Mouse (Mus musculus): ENCODE measurements at regions not wholly inside any gene's neighbourhood (a gene's known extent, or its start where the extent isn't known, plus 50 kb on each side); places are given as distances from the start of the nearest gene placed in this dataset.

- Histone ChIP-seq H3K4me2 (ENCODE audit: low read depth, low read length, severe bottlenecking) (no peak overlapping the region), H3K4me3 (ENCODE audit: low read depth, low read length) (no peak overlapping the region), H3K27ac (ENCODE audit: low read depth, low read length) (no peak overlapping the region), H3K27me3 (ENCODE audit: control insufficient read depth, insufficient read depth, low read length) (no peaks in the 10 kb centered on the region), H3K9ac (ENCODE audit: low read length) (no peak overlapping the region), H3K9me3 (ENCODE audit: control insufficient read depth, low read length) (no peaks in the 10 kb centered on the region), H3K36me3 (ENCODE audit: control insufficient read depth, insufficient read depth, low read length) (no peaks in the 10 kb centered on the region), H3K4me1 (replicated peaks; ENCODE audit: control insufficient read depth, insufficient read depth, low read length) (no peaks in the 10 kb centered on the region)
- no peak for ATAC-seq (replicated peaks; ENCODE audit: low FRiP score)
- DNase-seq (ENCODE audit: low spot score), result no peak
- WGBS, result 88% methylated on average over 4 of the region's 4 CpGs
Observed at GRCm38 (mm10) chr2:17189169-17189568, 542.1 kb downstream of the Nebl start.

- Histone ChIP-seq H3K36me3 (ENCODE audit: control insufficient read depth, insufficient read depth, low read length) (no peaks in the 10 kb centered on the region), H3K27ac (ENCODE audit: low read depth, low read length) (no peak overlapping the region), H3K4me1 (replicated peaks; ENCODE audit: control insufficient read depth, insufficient read depth, low read length) (no peaks in the 10 kb centered on the region), H3K9ac (ENCODE audit: low read length) (no peak overlapping the region), H3K4me3 (ENCODE audit: low read depth, low read length) (no peak overlapping the region), H3K9me3 (ENCODE audit: control insufficient read depth, low read length) (no peaks in the 10 kb centered on the region), H3K27me3 (ENCODE audit: control insufficient read depth, insufficient read depth, low read length) (no peaks in the 10 kb centered on the region), H3K4me2 (ENCODE audit: low read depth, low read length, severe bottlenecking) (no peak overlapping the region)
- no peak for ATAC-seq (replicated peaks; ENCODE audit: low FRiP score)
- no peak for DNase-seq (ENCODE audit: low spot score)
- WGBS, result 57% methylated on average over 1 of the region's 1 CpGs
Observed at GRCm38 (mm10) chr2:17187822-17188221, 543.4 kb downstream of the Nebl start.

GRCm38 (mm10) chr2:17183696-17184095 lies 547.6 kb downstream of the Nebl start:
- H3K9ac ChIP-seq (ENCODE audit: low read length), result no peak overlapping the region
- DNase-seq (ENCODE audit: low spot score) (no peak), ATAC-seq (replicated peaks; ENCODE audit: low FRiP score) (no peak)
- WGBS, result 88% methylated on average over 2 of the region's 2 CpGs
- H3K4me1 ChIP-seq (replicated peaks; ENCODE audit: control insufficient read depth, insufficient read depth, low read length), result no peaks in the 10 kb centered on the region
- H3K4me2 ChIP-seq (ENCODE audit: low read depth, low read length, severe bottlenecking), result no peak overlapping the region
- no peaks in the 10 kb centered on the region for H3K27me3 ChIP-seq (ENCODE audit: control insufficient read depth, insufficient read depth, low read length)
- H3K36me3 ChIP-seq (ENCODE audit: control insufficient read depth, insufficient read depth, low read length), result no peaks in the 10 kb centered on the region
- no peak overlapping the region for H3K4me3 ChIP-seq (ENCODE audit: low read depth, low read length)
- H3K27ac ChIP-seq (ENCODE audit: low read depth, low read length), result no peak overlapping the region
- H3K9me3 ChIP-seq (ENCODE audit: control insufficient read depth, low read length), result no peaks in the 10 kb centered on the region

- ATAC-seq (replicated peaks; ENCODE audit: low FRiP score), result no peak
- no peaks in the 10 kb centered on the region for H3K9me3 ChIP-seq (ENCODE audit: control insufficient read depth, low read length)
Observed at GRCm38 (mm10) chr2:17181597-17181996, 549.7 kb downstream of the Nebl start.

GRCm38 (mm10) chr2:17168896-17169295 lies 562.4 kb downstream of the Nebl start:
- no peaks in the 10 kb centered on the region for H3K36me3 ChIP-seq (ENCODE audit: control insufficient read depth, insufficient read depth, low read length)
- no peak overlapping the region for H3K4me3 ChIP-seq (ENCODE audit: low read depth, low read length)
- no peak overlapping the region for H3K9ac ChIP-seq (ENCODE audit: low read length)
- no peaks in the 10 kb centered on the region for H3K27me3 ChIP-seq (ENCODE audit: control insufficient read depth, insufficient read depth, low read length)
- no peak overlapping the region for H3K27ac ChIP-seq (ENCODE audit: low read depth, low read length)
- ATAC-seq (replicated peaks; ENCODE audit: low FRiP score), result no peak
- H3K4me1 ChIP-seq (replicated peaks; ENCODE audit: control insufficient read depth, insufficient read depth, low read length), result no peaks in the 10 kb centered on the region
- no peaks in the 10 kb centered on the region for H3K9me3 ChIP-seq (ENCODE audit: control insufficient read depth, low read length)
- DNase-seq (ENCODE audit: low spot score), result no peak
- no peak overlapping the region for H3K4me2 ChIP-seq (ENCODE audit: low read depth, low read length, severe bottlenecking)
- 82% methylated on average over 6 of the region's 6 CpGs for WGBS

More at GRCm38 (mm10) chr2:17181597-17181996, 549.7 kb downstream of the Nebl start:
- Histone ChIP-seq H3K4me3 (ENCODE audit: low read depth, low read length) (no peak overlapping the region), H3K4me1 (replicated peaks; ENCODE audit: control insufficient read depth, insufficient read depth, low read length) (no peaks in the 10 kb centered on the region), H3K27ac (ENCODE audit: low read depth, low read length) (no peak overlapping the region), H3K9ac (ENCODE audit: low read length) (no peak overlapping the region), H3K27me3 (ENCODE audit: control insufficient read depth, insufficient read depth, low read length) (no peaks in the 10 kb centered on the region), H3K36me3 (ENCODE audit: control insufficient read depth, insufficient read depth, low read length) (no peaks in the 10 kb centered on the region), H3K4me2 (ENCODE audit: low read depth, low read length, severe bottlenecking) (no peak overlapping the region)
- DNase-seq (ENCODE audit: low spot score), result no peak
- WGBS, result 89% methylated on average over 2 of the region's 2 CpGs

GRCm38 (mm10) chr2:17165016-17165415 lies 566.2 kb downstream of the Nebl start:
- Histone ChIP-seq H3K4me2 (ENCODE audit: low read depth, low read length, severe bottlenecking) (no peak overlapping the region), H3K9ac (ENCODE audit: low read length) (no peak overlapping the region), H3K4me1 (replicated peaks; ENCODE audit: control insufficient read depth, insufficient read depth, low read length) (no peaks in the 10 kb centered on the region), H3K27ac (ENCODE audit: low read depth, low read length) (no peak overlapping the region), H3K9me3 (ENCODE audit: control insufficient read depth, low read length) (no peaks in the 10 kb centered on the region), H3K36me3 (ENCODE audit: control insufficient read depth, insufficient read depth, low read length) (no peaks in the 10 kb centered on the region), H3K4me3 (ENCODE audit: low read depth, low read length) (no peak overlapping the region), H3K27me3 (ENCODE audit: control insufficient read depth, insufficient read depth, low read length) (no peaks in the 10 kb centered on the region)
- ATAC-seq (replicated peaks; ENCODE audit: low FRiP score) (no peak), DNase-seq (ENCODE audit: low spot score) (no peak)
- WGBS, result 74% methylated on average over 2 of the region's 2 CpGs

- H3K36me3 ChIP-seq (ENCODE audit: control insufficient read depth, insufficient read depth, low read length), result no peaks in the 10 kb centered on the region
- 82% methylated on average over 1 of the region's 1 CpGs for WGBS
- no peak overlapping the region for H3K4me2 ChIP-seq (ENCODE audit: low read depth, low read length, severe bottlenecking)
- H3K9me3 ChIP-seq (ENCODE audit: control insufficient read depth, low read length), result no peaks in the 10 kb centered on the region
- H3K4me1 ChIP-seq (replicated peaks; ENCODE audit: control insufficient read depth, insufficient read depth, low read length), result no peaks in the 10 kb centered on the region
- no peak for DNase-seq (ENCODE audit: low spot score)
- no peak overlapping the region for H3K9ac ChIP-seq (ENCODE audit: low read length)
- no peak for ATAC-seq (replicated peaks; ENCODE audit: low FRiP score)
- no peak overlapping the region for H3K27ac ChIP-seq (ENCODE audit: low read depth, low read length)
- no peaks in the 10 kb centered on the region for H3K27me3 ChIP-seq (ENCODE audit: control insufficient read depth, insufficient read depth, low read length)
- no peak overlapping the region for H3K4me3 ChIP-seq (ENCODE audit: low read depth, low read length)
Observed at GRCm38 (mm10) chr2:17158463-17158862, 572.8 kb downstream of the Nebl start.

- WGBS, result 78% methylated on average over 1 of the region's 1 CpGs
- DNase-seq (ENCODE audit: low spot score), result no peak
Observed at GRCm38 (mm10) chr2:17157336-17157735, 573.9 kb downstream of the Nebl start.

GRCm38 (mm10) chr2:17155596-17155995 lies 575.7 kb downstream of the Nebl start:
- WGBS, result 78% methylated on average over 2 of the region's 2 CpGs
- ATAC-seq (replicated peaks; ENCODE audit: low FRiP score), result no peak
- no peak for DNase-seq (ENCODE audit: low spot score)

More at GRCm38 (mm10) chr2:17157336-17157735, 573.9 kb downstream of the Nebl start:
- Histone ChIP-seq H3K4me2 (ENCODE audit: low read depth, low read length, severe bottlenecking) (no peak overlapping the region), H3K4me1 (replicated peaks; ENCODE audit: control insufficient read depth, insufficient read depth, low read length) (no peaks in the 10 kb centered on the region), H3K27me3 (ENCODE audit: control insufficient read depth, insufficient read depth, low read length) (no peaks in the 10 kb centered on the region), H3K36me3 (ENCODE audit: control insufficient read depth, insufficient read depth, low read length) (no peaks in the 10 kb centered on the region), H3K27ac (ENCODE audit: low read depth, low read length) (no peak overlapping the region), H3K9ac (ENCODE audit: low read length) (no peak overlapping the region), H3K9me3 (ENCODE audit: control insufficient read depth, low read length) (no peaks in the 10 kb centered on the region), H3K4me3 (ENCODE audit: low read depth, low read length) (no peak overlapping the region)
- ATAC-seq (replicated peaks; ENCODE audit: low FRiP score), result no peak

More at GRCm38 (mm10) chr2:17155596-17155995, 575.7 kb downstream of the Nebl start:
- Histone ChIP-seq H3K27ac (ENCODE audit: low read depth, low read length) (no peak overlapping the region), H3K4me2 (ENCODE audit: low read depth, low read length, severe bottlenecking) (no peak overlapping the region), H3K9ac (ENCODE audit: low read length) (no peak overlapping the region), H3K36me3 (ENCODE audit: control insufficient read depth, insufficient read depth, low read length) (no peaks in the 10 kb centered on the region), H3K27me3 (ENCODE audit: control insufficient read depth, insufficient read depth, low read length) (no peaks in the 10 kb centered on the region), H3K4me1 (replicated peaks; ENCODE audit: control insufficient read depth, insufficient read depth, low read length) (no peaks in the 10 kb centered on the region), H3K4me3 (ENCODE audit: low read depth, low read length) (no peak overlapping the region), H3K9me3 (ENCODE audit: control insufficient read depth, low read length) (no peaks in the 10 kb centered on the region)
